Mouse (Mus musculus) ES-Bruce4 (cell line): ENCODE results near the gene Lrch1.

Source experiments
- CTCF ChIP-seq: IDR thresholded peaks from one replicate; pipeline ENCODE4 v1.8.1; 2011; ENCODE audit warnings: low read depth, low read length
- POLR2A ChIP-seq: IDR thresholded peaks from one replicate; pipeline ENCODE4 v1.8.1; 2011; ENCODE audit warnings: low read length; ENCODE audit not compliant: insufficient read depth

DNA sequence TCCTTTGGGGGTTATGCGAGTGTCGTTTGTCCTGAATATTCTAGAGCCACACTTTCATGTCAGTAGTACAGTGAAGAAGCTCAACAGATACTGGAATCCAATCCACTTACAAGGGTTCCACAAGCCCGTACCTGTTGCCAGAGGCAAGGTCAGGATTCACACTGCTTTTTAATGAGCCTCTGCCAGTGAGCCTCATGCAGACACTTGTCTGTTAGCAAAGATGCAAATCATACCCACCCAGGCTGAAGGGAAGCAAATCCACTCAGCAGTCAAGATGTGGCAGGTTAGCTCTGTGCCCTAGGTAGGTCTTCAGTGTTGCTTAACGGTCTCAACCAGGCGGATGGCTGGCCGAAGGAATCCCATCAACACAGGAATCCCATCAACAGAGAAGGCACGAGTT is 62.8 kb downstream of the Lrch1 start:
- TF ChIP-seq POLR2A (no peak), CTCF (no peak)
